Mouse (Mus musculus) midbrain, embryonic 16.5 days (tissue): ENCODE measurements around the gene Gm20431. TPM values are rescaled to one million over a fixed set of nuclear protein-coding genes. Genes with fewer than 3 reads are reported as not detected.

ENCODE experiments used
- ATAC-seq: fragments of 200-750 bp; cut with Nextera tagmentation; 2 replicates; pipeline ENCODE4 v1.8.0; 2017; ENCODE audit warnings: moderate TSS enrichment
- H3K27ac ChIP-seq: fragments of 300-500 bp; sonication (generic); 2 replicates; pipeline ENCODE4 v1.5.1; 2014; ENCODE audit warnings: mild to moderate bottlenecking, low read length, mixed read lengths
- H3K27me3 ChIP-seq: fragments of 300-500 bp; sonication (generic); 2 replicates; pipeline ENCODE4 v1.6.1; 2014; ENCODE audit warnings: low read depth, low read length, mixed read lengths; ENCODE audit not compliant: control insufficient read depth, insufficient read depth
- H3K36me3 ChIP-seq: fragments of 300-500 bp; sonication (generic); 2 replicates; pipeline ENCODE4 v1.6.1; 2014; ENCODE audit warnings: mild to moderate bottlenecking, low read length, moderate library complexity, mixed read lengths; ENCODE audit not compliant: control insufficient read depth, insufficient read depth
- H3K4me1 ChIP-seq: fragments of 300-500 bp; sonication (generic); 2 replicates; pipeline ENCODE4 v1.6.1; 2014; ENCODE audit warnings: mild to moderate bottlenecking, low read length, mixed read lengths; ENCODE audit not compliant: control insufficient read depth, insufficient read depth
- H3K4me2 ChIP-seq: fragments of 300-500 bp; sonication (generic); 2 replicates; pipeline ENCODE4 v1.6.1; 2014; ENCODE audit warnings: mild to moderate bottlenecking, low read length, mixed read lengths
- H3K4me3 ChIP-seq: fragments of 300-500 bp; sonication (generic); 2 replicates; pipeline ENCODE4 v1.5.1; 2014; ENCODE audit warnings: low read depth, mild to moderate bottlenecking, low read length, moderate library complexity, mixed read lengths
- H3K9ac ChIP-seq: fragments of 300-500 bp; sonication (generic); 2 replicates; pipeline ENCODE4 v1.6.1; 2014; ENCODE audit warnings: low read depth, low read length, mixed read lengths
- H3K9me3 ChIP-seq: fragments of 300-500 bp; sonication (generic); replicated peaks from 2 replicates; pipeline ENCODE4 v1.6.1; 2014; ENCODE audit warnings: mild to moderate bottlenecking, low read length, mixed read lengths; ENCODE audit not compliant: control insufficient read depth, poor library complexity, severe bottlenecking
- WGBS: fragments of 180-500 bp; shearing (Covaris S2); extraction: QIAGEN DNeasy Blood & Tissue Kit; methylation state at CpG from one replicate; pipeline ENCODE4 v1.1.7; 2014; 5-methylcytosine and 5-hydroxymethylcytosine counted together
- polyA plus RNA-seq: library from polyadenylated mRNA; unstranded; fragments of >200 nt; fragmentation: Nextera tagmentation; extraction: Ambion mirVana; gene quantifications from 2 replicates; pipeline ENCODE4 v1.2.1, GENCODE M21; 2015

The Gm20431 gene
- polyA plus RNA-seq, result 7.7 and 9.2 TPM in 2 replicates

GRCm38 (mm10) chr2:167661270-167662203, at the start of gene Gm20431:
Gene Gm20431 (minus strand): TSS chr2:167661496.
- peak within 1 kb of the TSS; percentile 89 for H3K9ac ChIP-seq
- WGBS, result under 1% methylated on average over 100 of the region's 110 CpGs
- peak within 1 kb of the TSS; percentile 86 for H3K4me3 ChIP-seq
- peak; percentile 94 for ATAC-seq
- peak within 1 kb of the TSS; percentile 98 for H3K4me2 ChIP-seq
- H3K9me3 ChIP-seq, result no peaks in the 10 kb centered on the region
- no peaks in the 10 kb centered on the region; the same call in 1 of the 2 replicates for H3K27me3 ChIP-seq
- H3K4me1 ChIP-seq, result peaks cover 17% of the 10 kb centered on the region
- no peaks in the 10 kb centered on the region for H3K36me3 ChIP-seq
- peak within 1 kb of the TSS; percentile 76 for H3K27ac ChIP-seq

- WGBS, result 63% methylated on average over 6 of the region's 6 CpGs
- no peak overlapping the region for H3K4me2 ChIP-seq
- no peaks in the 10 kb centered on the region for H3K4me1 ChIP-seq
- no peak for ATAC-seq
- H3K27ac ChIP-seq, result no peak overlapping the region
- no peaks in the 10 kb centered on the region for H3K27me3 ChIP-seq
- H3K36me3 ChIP-seq, result no peaks in the 10 kb centered on the region
- no peaks in the 10 kb centered on the region for H3K9me3 ChIP-seq
- H3K4me3 ChIP-seq, result no peak overlapping the region
- no peak overlapping the region for H3K9ac ChIP-seq
These were observed 49.3 kb upstream of the Gm20431 start for GRCm38 (mm10) chr2:167710574-167710973.

GRCm38 (mm10) chr2:167709969-167710368, 48.7 kb upstream of the Gm20431 start:
- H3K9me3 ChIP-seq, result no peaks in the 10 kb centered on the region
- no peak overlapping the region for H3K27ac ChIP-seq
- WGBS, result 76% methylated on average over 6 of the region's 6 CpGs
- no peak overlapping the region for H3K4me3 ChIP-seq
- no peak overlapping the region for H3K4me2 ChIP-seq
- no peak overlapping the region for H3K9ac ChIP-seq
- H3K36me3 ChIP-seq, result no peaks in the 10 kb centered on the region
- H3K4me1 ChIP-seq, result no peaks in the 10 kb centered on the region
- H3K27me3 ChIP-seq, result no peaks in the 10 kb centered on the region
- no peak for ATAC-seq

- no peak overlapping the region for H3K4me2 ChIP-seq
- no peak overlapping the region for H3K9ac ChIP-seq
- ATAC-seq, result no peak
- no peaks in the 10 kb centered on the region for H3K9me3 ChIP-seq
- H3K4me1 ChIP-seq, result no peaks in the 10 kb centered on the region
- H3K36me3 ChIP-seq, result no peaks in the 10 kb centered on the region
- H3K4me3 ChIP-seq, result no peak overlapping the region
- H3K27me3 ChIP-seq, result no peaks in the 10 kb centered on the region
- H3K27ac ChIP-seq, result no peak overlapping the region
- 69% methylated on average over 15 of the region's 15 CpGs for WGBS
These were observed 47.1 kb upstream of the Gm20431 start for GRCm38 (mm10) chr2:167708373-167708772.

GRCm38 (mm10) chr2:167706183-167706939, 45.1 kb upstream of the Gm20431 start:
- H3K4me2 ChIP-seq, result no peak overlapping the region
- ATAC-seq, result no peak
- 74% methylated on average over 11 of the region's 11 CpGs for WGBS

GRCm38 (mm10) chr2:167704409-167704808, 43.1 kb upstream of the Gm20431 start:
- WGBS, result 95% methylated on average over 4 of the region's 4 CpGs
- Histone ChIP-seq H3K27me3 (no peaks in the 10 kb centered on the region), H3K4me2 (no peak overlapping the region), H3K9ac (no peak overlapping the region), H3K4me3 (no peak overlapping the region), H3K27ac (no peak overlapping the region), H3K36me3 (no peaks in the 10 kb centered on the region), H3K4me1 (no peaks in the 10 kb centered on the region), H3K9me3 (no peaks in the 10 kb centered on the region)
- no peak for ATAC-seq

More at GRCm38 (mm10) chr2:167706183-167706939, 45.1 kb upstream of the Gm20431 start:
- no peaks in the 10 kb centered on the region for H3K9me3 ChIP-seq
- no peak overlapping the region for H3K27ac ChIP-seq
- no peaks in the 10 kb centered on the region for H3K27me3 ChIP-seq
- H3K9ac ChIP-seq, result no peak overlapping the region
- no peaks in the 10 kb centered on the region for H3K36me3 ChIP-seq
- H3K4me3 ChIP-seq, result no peak overlapping the region
- H3K4me1 ChIP-seq, result no peaks in the 10 kb centered on the region

- no peaks in the 10 kb centered on the region for H3K4me1 ChIP-seq
These were observed 40.8 kb upstream of the Gm20431 start for GRCm38 (mm10) chr2:167702126-167702525.

GRCm38 (mm10) chr2:167701472-167701871, 40.2 kb upstream of the Gm20431 start:
- no peak for ATAC-seq

More at GRCm38 (mm10) chr2:167702126-167702525, 40.8 kb upstream of the Gm20431 start:
- no peaks in the 10 kb centered on the region for H3K9me3 ChIP-seq
- H3K27me3 ChIP-seq, result no peaks in the 10 kb centered on the region
- H3K27ac ChIP-seq, result no peak overlapping the region
- no peak overlapping the region for H3K4me2 ChIP-seq
- H3K36me3 ChIP-seq, result no peaks in the 10 kb centered on the region
- ATAC-seq, result no peak
- WGBS, result 72% methylated on average over 6 of the region's 6 CpGs
- H3K4me3 ChIP-seq, result no peak overlapping the region
- H3K9ac ChIP-seq, result no peak overlapping the region

More at GRCm38 (mm10) chr2:167701472-167701871, 40.2 kb upstream of the Gm20431 start:
- Histone ChIP-seq H3K9me3 (no peaks in the 10 kb centered on the region), H3K4me1 (no peaks in the 10 kb centered on the region), H3K27me3 (no peaks in the 10 kb centered on the region), H3K4me3 (no peak overlapping the region), H3K27ac (no peak overlapping the region), H3K9ac (no peak overlapping the region), H3K4me2 (no peak overlapping the region), H3K36me3 (no peaks in the 10 kb centered on the region)
- 66% methylated on average over 5 of the region's 5 CpGs for WGBS
